Mouse (Mus musculus) spleen, adult 2 months (tissue): ENCODE results near the gene Frmd8. TPM values are rescaled to one million over a fixed set of nuclear protein-coding genes. Genes with fewer than 3 reads are reported as not detected.

Experiments
- DNase-seq, 2 experiments: peaks; one replicate each; pipeline versions ENCODE4 v3.0.0 to v3.0.0-alpha.2; 2012 to 2021; ENCODE audit warnings: low spot score in 2 of 2, low read depth in 1 of 2
- H3K27ac ChIP-seq: fragments of 200-500 bp; 2 replicates; pipeline ENCODE4 v1.5.1; 2012; ENCODE audit warnings: low read length, inconsistent platforms; ENCODE audit not compliant: insufficient read depth
- H3K27me3 ChIP-seq: fragments of 200-500 bp; 2 replicates; pipeline ENCODE4 v1.6.1; 2012; ENCODE audit warnings: mild to moderate bottlenecking, moderate library complexity, low read length, inconsistent platforms; ENCODE audit not compliant: control insufficient read depth, insufficient read depth
- H3K36me3 ChIP-seq: fragments of 200-500 bp; 2 replicates; pipeline ENCODE4 v1.6.1; 2012; ENCODE audit warnings: mild to moderate bottlenecking, low read length, inconsistent platforms; ENCODE audit not compliant: control insufficient read depth, insufficient read depth
- H3K4me1 ChIP-seq: fragments of 200-500 bp; 2 replicates; pipeline ENCODE4 v1.6.1; 2011; ENCODE audit warnings: inconsistent platforms; ENCODE audit not compliant: control insufficient read depth, insufficient read depth, insufficient read length
- H3K4me3 ChIP-seq: fragments of 200-500 bp; 2 replicates; pipeline ENCODE4 v1.5.1; 2011; ENCODE audit warnings: mild to moderate bottlenecking, inconsistent platforms; ENCODE audit not compliant: insufficient read depth, insufficient read length; ENCODE audit errors: extremely low read depth
- CTCF ChIP-seq: fragments of 200-500 bp; IDR thresholded peaks from 2 replicates; pipeline ENCODE4 v1.5.1; 2011; ENCODE audit warnings: mild to moderate bottlenecking, inconsistent platforms; ENCODE audit not compliant: insufficient read depth, insufficient read length, insufficient replicate concordance; ENCODE audit errors: extremely low read depth
- POLR2A ChIP-seq: fragments of 200-500 bp; IDR thresholded peaks from 2 replicates; pipeline ENCODE4 v1.6.1; 2011; ENCODE audit warnings: low read depth, low read length, inconsistent platforms
- WGBS: fragments of 180-500 bp; shearing (Covaris S2); methylation state at CpG from one replicate; pipeline ENCODE4 v1.1.7; 2018; 5-methylcytosine and 5-hydroxymethylcytosine counted together
- polyA plus RNA-seq: library from polyadenylated mRNA; depleted of rRNA; stranded (reverse); fragments of >200 nt; gene quantifications from 2 replicates; pipeline ENCODE4 v1.2.3, GENCODE M21; 2012

The Frmd8 gene
- polyA plus RNA-seq, 1 experiment, result 42.3 TPM

DNA sequence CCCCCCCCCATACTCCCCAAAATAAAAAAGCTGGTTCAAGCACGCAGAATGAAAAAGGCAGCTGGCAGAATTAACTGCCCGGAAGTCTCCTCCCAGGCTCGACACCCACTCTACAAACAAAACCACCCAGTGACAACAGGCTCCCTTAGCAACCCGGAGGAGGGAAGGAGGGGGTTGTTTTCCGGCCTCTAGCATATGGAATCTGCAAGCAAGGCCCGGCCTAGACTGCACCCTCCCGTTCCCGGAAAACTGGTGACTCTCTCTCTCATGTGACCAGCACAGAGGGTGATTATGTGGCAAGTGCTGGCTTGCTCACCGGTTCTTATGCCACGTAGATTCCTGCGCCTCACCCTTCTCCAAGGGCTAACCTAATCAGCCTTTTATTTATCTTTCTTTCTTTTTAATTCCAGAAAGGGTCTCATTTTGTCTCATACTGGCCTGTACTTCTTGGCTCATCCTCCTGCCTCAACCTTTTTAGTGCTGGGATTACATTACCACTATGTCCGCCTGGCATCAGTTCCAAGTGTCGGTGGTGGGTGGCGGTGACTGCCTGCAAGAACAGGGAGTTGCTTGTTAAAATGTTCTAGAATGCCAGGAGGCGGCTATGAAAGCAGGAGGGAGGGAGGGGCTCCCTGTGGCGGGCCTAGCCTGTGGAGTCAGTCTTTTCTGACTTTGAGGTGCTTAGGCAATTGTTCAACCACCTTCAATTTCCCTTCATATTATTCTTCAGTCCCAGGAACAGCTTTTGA, 28.3 kb downstream of the Frmd8 start:
- Histone ChIP-seq H3K4me1 (peaks cover 24% of the 10 kb centered on the region; the same call in 1 of the 2 replicates), H3K4me3 (peak overlapping the region; percentile 27; the same call in 1 of the 2 replicates), H3K27ac (peak overlapping the region; percentile 99), H3K27me3 (no peaks in the 10 kb centered on the region), H3K36me3 (peaks cover 4% of the 10 kb centered on the region; the same call in 1 of the 2 replicates)
- TF ChIP-seq CTCF (no peak), POLR2A (peak; percentile 18)
- 15% methylated on average over 16 of the region's 16 CpGs for WGBS
- peak; percentile 49 to 81 for DNase-seq

- 2% methylated on average over 7 of the region's 7 CpGs for WGBS
- peaks cover 2% of the 10 kb centered on the region; the same call in 1 of the 2 replicates for H3K36me3 ChIP-seq
- H3K4me3 ChIP-seq, result peak overlapping the region; percentile 41; the same call in 1 of the 2 replicates
- TF ChIP-seq CTCF, result no peak
- TF ChIP-seq POLR2A, result no peak
- peaks cover 30% of the 10 kb centered on the region; the same call in 1 of the 2 replicates for H3K4me1 ChIP-seq
- DNase-seq, result no peak
- H3K27me3 ChIP-seq, result no peaks in the 10 kb centered on the region
- H3K27ac ChIP-seq, result peak overlapping the region; percentile 99
These were observed 28.9 kb downstream of the Frmd8 start for GRCm38 (mm10) chr19:5846154-5846553.

DNA sequence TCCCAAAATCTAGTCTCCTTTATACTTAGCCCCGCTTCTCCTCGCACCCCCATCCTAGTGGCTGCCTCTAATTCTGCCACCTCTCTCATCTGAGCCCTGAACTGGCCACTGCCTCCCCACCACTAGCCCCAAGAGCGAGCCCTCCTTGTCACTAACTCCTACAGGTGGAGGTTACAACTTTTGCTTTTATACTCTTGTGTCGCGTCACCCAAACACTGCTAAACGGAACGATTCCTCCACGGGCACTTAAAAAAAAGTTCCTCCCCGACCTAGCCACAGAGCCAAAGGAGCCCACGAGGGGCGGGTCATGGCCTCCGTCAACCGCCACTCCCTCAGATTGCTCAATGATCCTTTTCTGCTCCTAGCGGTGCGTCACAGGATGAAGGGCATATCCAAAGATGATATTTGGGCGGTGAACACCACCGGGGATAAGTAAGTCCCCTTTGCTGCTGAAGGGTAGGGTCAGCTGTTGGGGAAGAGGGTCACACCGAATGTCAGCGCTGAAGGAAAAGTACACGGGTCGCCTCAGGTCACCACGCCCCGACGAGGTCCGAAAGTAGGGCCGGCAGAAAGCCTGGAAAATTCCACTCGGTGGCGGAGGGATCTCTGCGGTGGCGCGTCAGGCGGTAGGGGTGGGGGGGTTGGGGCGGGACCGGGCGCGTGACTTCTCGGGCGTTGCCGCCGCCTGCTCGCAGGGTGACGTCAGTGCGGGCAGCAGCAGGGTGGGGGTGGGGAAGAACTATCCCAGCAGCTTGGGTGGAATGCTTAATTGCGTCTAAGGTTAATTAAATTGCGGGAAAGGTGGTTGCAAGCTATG, 29.5 kb downstream of the Frmd8 start:
- peak overlapping the region; percentile 72 for H3K4me3 ChIP-seq
- peaks cover 32% of the 10 kb centered on the region; the same call in 1 of the 2 replicates for H3K4me1 ChIP-seq
- H3K27me3 ChIP-seq, result no peaks in the 10 kb centered on the region
- DNase-seq, result peak; percentile 90 to 96
- WGBS, result under 1% methylated on average over 45 of the region's 45 CpGs
- TF ChIP-seq POLR2A, result peak; percentile 100
- no peak for TF ChIP-seq CTCF
- H3K27ac ChIP-seq, result peak overlapping the region; percentile 100
- H3K36me3 ChIP-seq, result no peaks in the 10 kb centered on the region

GRCm38 (mm10) chr19:5844831-5845318, 30.2 kb downstream of the Frmd8 start:
- Histone ChIP-seq H3K4me1 (peaks cover 31% of the 10 kb centered on the region; the same call in 1 of the 2 replicates), H3K27me3 (no peaks in the 10 kb centered on the region), H3K4me3 (peak overlapping the region; percentile 72), H3K27ac (peak overlapping the region; percentile 100), H3K36me3 (no peaks in the 10 kb centered on the region)
- DNase-seq, result peak in 1 of 2 experiments; percentile 30
- TF ChIP-seq POLR2A, result peak; percentile 0; the same call in 1 of the 2 replicates
- no peak for TF ChIP-seq CTCF
- WGBS, result 5% methylated on average over 12 of the region's 12 CpGs

DNA sequence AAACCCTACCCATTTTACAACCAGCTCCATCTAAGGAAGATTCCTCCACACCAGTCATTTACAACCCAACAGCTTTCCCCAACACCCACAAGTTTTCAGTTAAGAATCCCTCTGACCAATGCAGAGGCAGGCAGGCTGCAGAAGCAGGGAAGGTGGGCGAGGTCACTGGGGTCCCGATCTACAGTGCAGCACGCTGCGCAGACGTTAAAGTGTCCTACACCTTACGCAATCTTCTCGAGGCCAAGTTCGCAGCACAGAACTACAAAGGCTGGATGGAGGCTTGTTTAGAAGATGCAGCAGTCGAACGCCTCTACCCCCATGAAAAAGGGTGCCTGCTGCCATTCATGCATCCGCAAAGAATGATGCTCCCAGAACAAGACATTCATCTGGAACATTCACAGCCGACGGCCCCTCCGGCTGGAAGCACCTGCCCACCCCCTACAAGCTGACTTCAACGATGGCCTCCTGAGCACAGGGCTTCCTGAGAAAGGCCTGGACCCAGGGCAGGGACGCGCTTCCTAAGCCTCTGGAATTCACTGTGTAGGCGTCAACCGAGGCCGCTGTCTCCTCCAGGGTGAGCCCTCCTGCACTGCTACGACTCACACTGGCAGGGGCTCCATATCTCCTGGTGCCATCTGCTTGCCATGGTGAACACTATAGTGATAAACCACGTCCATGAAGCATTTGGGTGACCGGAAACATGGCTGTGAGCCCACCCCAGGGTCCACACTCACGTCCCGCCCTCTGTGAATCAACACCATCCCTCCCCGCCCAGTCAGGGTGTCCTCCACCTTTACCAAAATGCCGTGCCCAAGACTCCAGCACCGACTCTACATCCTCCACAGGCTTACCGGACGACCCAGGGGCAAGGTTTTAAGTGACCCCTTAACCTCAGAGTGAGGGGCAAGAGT, 31.0 kb downstream of the Frmd8 start:
- H3K27me3 ChIP-seq, result no peaks in the 10 kb centered on the region
- WGBS, result 10% methylated on average over 30 of the region's 30 CpGs
- no peak for DNase-seq
- H3K27ac ChIP-seq, result peak overlapping the region; percentile 100
- no peaks in the 10 kb centered on the region for H3K36me3 ChIP-seq
- TF ChIP-seq POLR2A (0 out of 2 replicates have a peak, but pooled peaks have one; percentile 1), CTCF (no peak)
- H3K4me1 ChIP-seq, result peaks cover 24% of the 10 kb centered on the region; the same call in 1 of the 2 replicates
- H3K4me3 ChIP-seq, result peak overlapping the region; percentile 72
